Mouse (Mus musculus) cerebellum, adult 2 months (tissue): Measurements from ENCODE around the gene Gm5129. TPM values are rescaled to one million over a fixed set of nuclear protein-coding genes. Genes with fewer than 3 reads are reported as not detected.
"Not testable (repeated sequence)": the region's sequence is repeated elsewhere in the genome, so short reads cannot be mapped to it uniquely, and the experiment has no call there.

ENCODE experiments used
- DNase-seq, 2 experiments: peaks; one replicate each; pipeline ENCODE4 v3.0.0; 2021
- H3K27ac ChIP-seq: fragments of 200-500 bp; 2 replicates; pipeline ENCODE4 v1.5.1; 2012; ENCODE audit warnings: low read length, control low read depth, inconsistent platforms; ENCODE audit not compliant: insufficient read depth
- H3K27me3 ChIP-seq: fragments of 200-500 bp; 2 replicates; pipeline ENCODE4 v1.6.1; 2012; ENCODE audit warnings: inconsistent platforms, mild to moderate bottlenecking, low read length, moderate library complexity; ENCODE audit not compliant: control insufficient read depth, insufficient read depth
- H3K4me1 ChIP-seq: fragments of 200-500 bp; 2 replicates; pipeline ENCODE4 v1.6.1; 2011; ENCODE audit warnings: low read length; ENCODE audit not compliant: control insufficient read depth, insufficient read depth
- H3K4me3 ChIP-seq: fragments of 200-500 bp; replicated peaks from 2 replicates; pipeline ENCODE3; 2011; ENCODE audit warnings: mild to moderate bottlenecking, low read depth, low read length, control low read depth; ENCODE audit not compliant: insufficient read depth
- CTCF ChIP-seq: fragments of 200-500 bp; IDR thresholded peaks from 2 replicates; pipeline ENCODE4 v1.5.1; 2011; ENCODE audit warnings: low read depth, mild to moderate bottlenecking, control low read depth, low read length, moderate library complexity, borderline replicate concordance; ENCODE audit not compliant: insufficient read depth
- POLR2A ChIP-seq: fragments of 200-500 bp; IDR thresholded peaks from 2 replicates; pipeline ENCODE4 v1.6.1; 2011; ENCODE audit warnings: low read length, control low read depth, borderline replicate concordance; ENCODE audit not compliant: insufficient read depth
- WGBS: fragments of 180-500 bp; shearing (Covaris S2); methylation state at CpG from one replicate; pipeline ENCODE4 v1.1.7; 2018; 5-methylcytosine and 5-hydroxymethylcytosine counted together
- polyA plus RNA-seq: library from polyadenylated mRNA; depleted of rRNA; stranded (reverse); fragments of >200 nt; gene quantifications from 2 replicates; pipeline ENCODE4 v1.2.3, GENCODE M21; 2012

Gm5129 gene
- polyA plus RNA-seq, 1 experiment: 0.84 TPM

GRCm38 (mm10) chr5:29738076-29738475 lies 2.3 kb upstream of the Gm5129 start:
- no peak for DNase-seq
- TF ChIP-seq POLR2A: no peak
- no peak for TF ChIP-seq CTCF
- 70% methylated on average over 4 of the region's 4 CpGs for WGBS
- H3K4me3 ChIP-seq: no peak overlapping the region
- no peak overlapping the region for H3K27ac ChIP-seq
- no peaks in the 10 kb centered on the region for H3K27me3 ChIP-seq
- H3K4me1 ChIP-seq: no peaks in the 10 kb centered on the region; the same call in 1 of the 2 replicates

- WGBS: 86% methylated on average over 5 of the region's 5 CpGs
- Histone ChIP-seq H3K27me3 (no peaks in the 10 kb centered on the region), H3K4me1 (no peaks in the 10 kb centered on the region; the same call in 1 of the 2 replicates), H3K4me3 (no peak overlapping the region), H3K27ac (no peak overlapping the region)
- TF ChIP-seq POLR2A: no peak
- TF ChIP-seq CTCF: no peak
- no peak for DNase-seq
Measured at GRCm38 (mm10) chr5:29737471-29737870, 1.7 kb upstream of the Gm5129 start.

GRCm38 (mm10) chr5:29736942-29737341 lies 1.2 kb upstream of the Gm5129 start:
- no peak overlapping the region for H3K27ac ChIP-seq
- 46% methylated on average over 9 of the region's 9 CpGs for WGBS
- TF ChIP-seq POLR2A (no peak), CTCF (no peak)

GRCm38 (mm10) chr5:29736073-29736900 lies 551 bp upstream of the Gm5129 start:
- Histone ChIP-seq H3K27ac (peak overlapping the region; percentile 58), H3K4me3 (peak overlapping the region; percentile 98), H3K4me1 (no peaks in the 10 kb centered on the region; the same call in 1 of the 2 replicates), H3K27me3 (no peaks in the 10 kb centered on the region)
- WGBS: 2% methylated on average over 48 of the region's 48 CpGs
- TF ChIP-seq POLR2A: no peak
- DNase-seq: no peak

More at GRCm38 (mm10) chr5:29736942-29737341, 1.2 kb upstream of the Gm5129 start:
- Histone ChIP-seq H3K4me3 (peak overlapping the region; percentile 98), H3K4me1 (no peaks in the 10 kb centered on the region; the same call in 1 of the 2 replicates), H3K27me3 (no peaks in the 10 kb centered on the region)
- no peak for DNase-seq

- WGBS: 51% methylated on average over 6 of the region's 6 CpGs
- TF ChIP-seq POLR2A (no peak), CTCF (no peak)
- Histone ChIP-seq H3K27ac (peak overlapping the region; percentile 98), H3K4me3 (peak overlapping the region; percentile 98), H3K4me1 (no peaks in the 10 kb centered on the region), H3K27me3 (no peaks in the 10 kb centered on the region)
- DNase-seq: no peak
Measured at GRCm38 (mm10) chr5:29734831-29735510, 765 bp downstream of the Gm5129 start.

GRCm38 (mm10) chr5:29726070-29726469 lies 9.7 kb downstream of the Gm5129 start:
- not testable (repeated sequence) for H3K27me3 ChIP-seq, H3K4me1 ChIP-seq, DNase-seq, H3K27ac ChIP-seq, H3K4me3 ChIP-seq
- 66% methylated on average over 5 of the region's 5 CpGs for WGBS

- TF ChIP-seq CTCF: no peak
- 71% methylated on average over 2 of the region's 2 CpGs for WGBS
- Histone ChIP-seq H3K4me3 (no peak overlapping the region), H3K27ac (no peak overlapping the region), H3K27me3 (no peaks in the 10 kb centered on the region), H3K4me1 (no peaks in the 10 kb centered on the region)
- DNase-seq: no peak
Measured at GRCm38 (mm10) chr5:29725369-29725768, 10.4 kb downstream of the Gm5129 start.

- no peak overlapping the region for H3K4me3 ChIP-seq
- no peaks in the 10 kb centered on the region for H3K4me1 ChIP-seq
- H3K27ac ChIP-seq: no peak overlapping the region
- 21% methylated on average over 1 of the region's 1 CpGs for WGBS
- H3K27me3 ChIP-seq: no peaks in the 10 kb centered on the region
- no peak for DNase-seq
- no peak for TF ChIP-seq POLR2A
- no peak for TF ChIP-seq CTCF
Measured at GRCm38 (mm10) chr5:29721159-29721558, 14.6 kb downstream of the Gm5129 start.
